Mouse (Mus musculus) ovary, adult 18-20 months (tissue): Measurements from ENCODE around the gene Ctc1.
A peak's percentile ranks its signal among the peaks of the same experiment; 100 is the strongest.
"Not testable (repeated sequence)": the region's sequence is repeated elsewhere in the genome, so short reads cannot be mapped to it uniquely, and the experiment has no call there.

ENCODE experiments used
- DNase-seq: peaks from one replicate; pipeline ENCODE4 v3.0.0; 2022; ENCODE audit warnings: low spot score, mixed read lengths

The Ctc1 gene

GRCm38 (mm10) chr11:69015644-69016441 lies at the start of gene Ctc1:
Gene Ctc1 (plus strand): TSS chr11:69015911.
- DNase-seq: peak; percentile 85

- DNase-seq: no peak
Observed at GRCm38 (mm10) chr11:68966554-68966953, 49.2 kb upstream of the Ctc1 start.

GRCm38 (mm10) chr11:68967337-68968282 lies 48.1 kb upstream of the Ctc1 start, which contains the start of gene Slc25a35:
Gene Slc25a35 (plus strand): TSS chr11:68968131.
- DNase-seq: peak; percentile 90

- no peak for DNase-seq
Observed at GRCm38 (mm10) chr11:68968752-68969151, 47.0 kb upstream of the Ctc1 start.

GRCm38 (mm10) chr11:68970232-68970631 lies 45.5 kb upstream of the Ctc1 start:
- DNase-seq: peak; percentile 42

- peak; percentile 75 for DNase-seq
Observed at GRCm38 (mm10) chr11:68973250-68974058, 42.3 kb upstream of the Ctc1 start.

GRCm38 (mm10) chr11:68974059-68974450 lies 41.7 kb upstream of the Ctc1 start:
- DNase-seq: no peak

GRCm38 (mm10) chr11:68975085-68975484 lies 40.6 kb upstream of the Ctc1 start, which contains the start of gene Rangrf:
Gene Rangrf (minus strand): TSS chr11:68975185.
- no peak for DNase-seq

GRCm38 (mm10) chr11:68975601-68976000 lies 40.1 kb upstream of the Ctc1 start:
- DNase-seq: no peak

- DNase-seq: no peak
Observed at GRCm38 (mm10) chr11:68979320-68979733, 36.4 kb upstream of the Ctc1 start.

GRCm38 (mm10) chr11:68980919-68981318 lies 34.8 kb upstream of the Ctc1 start:
- DNase-seq: no peak

GRCm38 (mm10) chr11:68982639-68983369 lies 32.9 kb upstream of the Ctc1 start:
- peak; percentile 41 for DNase-seq

GRCm38 (mm10) chr11:68987365-68987882 lies 28.3 kb upstream of the Ctc1 start:
- DNase-seq: no peak

- DNase-seq: no peak
Observed at GRCm38 (mm10) chr11:68988341-68988740, 27.4 kb upstream of the Ctc1 start.

- no peak for DNase-seq
Observed at GRCm38 (mm10) chr11:68993122-68993521, 22.6 kb upstream of the Ctc1 start.

GRCm38 (mm10) chr11:68994377-68994776 lies 21.3 kb upstream of the Ctc1 start:
- DNase-seq: no peak

- DNase-seq: no peak
Observed at GRCm38 (mm10) chr11:68997080-68997479, 18.6 kb upstream of the Ctc1 start.

GRCm38 (mm10) chr11:69002782-69003181 lies 12.9 kb upstream of the Ctc1 start:
- not testable (repeated sequence) for DNase-seq

GRCm38 (mm10) chr11:69003592-69003991 lies 12.1 kb upstream of the Ctc1 start:
- no peak for DNase-seq

- DNase-seq: no peak
Observed at GRCm38 (mm10) chr11:69005193-69005592, 10.5 kb upstream of the Ctc1 start.

GRCm38 (mm10) chr11:69006575-69006974 lies 9.1 kb upstream of the Ctc1 start:
- DNase-seq: not testable (repeated sequence)
